Mouse (Mus musculus): ENCODE results near the gene Aco1. TPM values are rescaled to one million over a fixed set of nuclear protein-coding genes. Genes with fewer than 3 reads are reported as not detected.

The Aco1 gene
- polyA plus RNA-seq, 1 experiment: 29.4 TPM

DNA sequence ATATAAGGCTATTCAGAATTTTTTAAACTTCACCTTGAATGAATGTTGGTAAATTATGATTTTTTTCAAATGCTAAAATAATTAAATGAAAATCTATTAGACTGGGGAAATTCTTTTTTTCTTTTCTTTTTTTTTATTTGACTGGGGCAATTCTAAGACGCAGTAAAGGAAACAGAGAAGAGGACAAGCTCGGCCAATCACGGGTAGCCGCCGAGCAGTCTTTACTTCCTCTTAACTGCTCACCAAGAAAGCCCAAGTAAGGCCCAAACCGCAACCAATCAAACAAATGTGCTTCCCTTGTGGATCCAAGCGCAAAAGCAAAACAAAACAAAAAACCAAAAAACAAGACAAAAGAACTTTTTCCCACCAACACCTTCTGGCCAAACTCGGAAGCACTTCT is 101.2 kb downstream of the Aco1 start:
- WGBS: 87% methylated on average over 8 of the region's 8 CpGs
- no peak for DNase-seq
- Histone ChIP-seq H3K4me3 (replicated peaks; ENCODE audit: insufficient read depth, low read depth, low read length) (no peak overlapping the region), H3K27me3 (ENCODE audit: control insufficient read depth, insufficient read depth, low read length) (no peaks in the 10 kb centered on the region), H3K4me1 (ENCODE audit: control insufficient read depth, insufficient read depth, low read length) (no peaks in the 10 kb centered on the region; the same call in 1 of the 2 replicates), H3K27ac (ENCODE audit: insufficient read depth, low read length) (no peak overlapping the region)
- TF ChIP-seq CTCF (IDR thresholded peaks at IDR 0.05; ENCODE audit: borderline replicate concordance, insufficient read depth, low read depth, low read length): no peak

Other genes starting within 250 kb of the Aco1 start
- gene Ddx58, start 96.7 kb downstream of the Aco1 start, polyA plus RNA-seq (2012; rRNA removed): 3.7 and 4.1 TPM in 2 replicates
- 4.6 and 5.7 TPM in 2 replicates for gene Smim27, start 126.5 kb downstream of the Aco1 start, polyA plus RNA-seq (2012; rRNA removed)
- 11.3 and 12.3 TPM in 2 replicates for gene Topors, start 126.8 kb downstream of the Aco1 start, polyA plus RNA-seq (2012; rRNA removed)
- 202 and 210 TPM in 2 replicates for gene Ndufb6, start 136.3 kb downstream of the Aco1 start, polyA plus RNA-seq (2012; rRNA removed)